ENCODE assay signal across 8 mouse cellular contexts in genomic region chr10:81408871-81409291, GRCm38 (mm10). TPM values are rescaled to one million over a fixed set of nuclear protein-coding genes. Genes with fewer than 3 reads are reported as not detected.
DNase-seq lines count a peak whose midpoint lies in the region; ATAC-seq lines count a peak whose summit lies in the region.

No protein-coding gene starts in this region.

- peaks cover 2% of the 10 kb centered on the region; the same call in 1 of the 2 replicates for H3K36me3 ChIP-seq in liver, embryonic 13.5 days

- peak overlapping the region; percentile 28; the same call in 1 of the 2 replicates for H3K4me2 ChIP-seq in liver, embryonic 13.5 days

- no peak overlapping the region for H3K4me3 ChIP-seq in liver, embryonic 13.5 days (replicated peaks)

- H3K9me3 ChIP-seq in liver, embryonic 13.5 days (replicated peaks), result no peaks in the 10 kb centered on the region

- whole genome bisulfite sequencing in liver, embryonic 13.5 days (ENCODE audit: insufficient replicate concordance), result 5% methylated on average over 9 of the region's 9 CpGs

- H3K27me3 ChIP-seq in liver, embryonic 13.5 days, result peaks cover 50% of the 10 kb centered on the region

- peak; percentile 32 for ATAC-seq in inflammation-experienced regulatory T-cells, adult 6 months
- peak; percentile 73 for ATAC-seq in liver, embryonic 13.5 days (ENCODE audit: low read depth)

- peak overlapping the region; percentile 45; the same call in 1 of the 2 replicates for H3K9ac ChIP-seq in liver, embryonic 13.5 days

- peaks cover 90% of the 10 kb centered on the region for H3K4me1 ChIP-seq in liver, embryonic 13.5 days (replicated peaks)

- peak; percentile 76 for DNase-seq in urinary bladder, postnatal 25 days (ENCODE audit: low spot score)
- DNase-seq in urinary bladder, postnatal 10 days (ENCODE audit: low spot score), result no peak
- DNase-seq in cerebellum, adult 9-11 months, result peak; percentile 80
- DNase-seq in gastrocnemius, adult 8-10 months (ENCODE audit: low spot score in 2 of 2), result peak; percentile 85 to 90
- peak; percentile 74 for DNase-seq in liver, embryonic 13.5 days
- DNase-seq in neural tube, embryonic 10.5 days (ENCODE audit: extremely low spot score, low spot score), result peak; percentile 81
- DNase-seq in urinary bladder, postnatal 4 days (ENCODE audit: low spot score in 2 of 2), result peak; percentile 68 to 78

- H3K27ac ChIP-seq in liver, embryonic 13.5 days, result peak overlapping the region; percentile 60

RNA-seq across cellular contexts. Expression of gene Smim24, which starts 16.0 kb away (rescaled TPM):
- total RNA-seq in gastrocnemius, adult 8-10 months (2022), result not detected
- polyA plus RNA-seq in inflammation-experienced regulatory T-cells, adult 6 months (2017; shearing (Covaris generic)), result 10 to 100 TPM in 1 of 3 experiments, 1 to 10 TPM in 2; 4.4 to 10.7 (median 9.8) TPM
- polyA plus RNA-seq in liver, embryonic 13.5 days (2015; fragmentation: Nextera tagmentation; extraction: Ambion mirVana), result 1.8 TPM in 2 replicates

RNA-seq across cellular contexts. Expression of gene Gm48552, which starts 20.1 kb away (rescaled TPM):
- total RNA-seq in gastrocnemius, adult 8-10 months (2022), result 1 to 10 TPM in 2 of 4 experiments, under 1 TPM in 1, not detected in 1; 0.43 to 1.1 (median 1.1) TPM
- 1 to 10 TPM in 1 of 3 experiments, not detected in 2; 3.1 TPM for polyA plus RNA-seq in inflammation-experienced regulatory T-cells, adult 6 months (2017; shearing (Covaris generic))
- 0.93 TPM in 1 of 2 replicates, not detected in the other for polyA plus RNA-seq in liver, embryonic 13.5 days (2015; fragmentation: Nextera tagmentation; extraction: Ambion mirVana)

RNA-seq across cellular contexts. Expression of gene Gm48551, which starts 24.6 kb away (rescaled TPM):
- total RNA-seq in gastrocnemius, adult 8-10 months (2022), result 1 to 10 TPM in 2 of 4 experiments, under 1 TPM in 2; 0.59 to 1.8 (median 1.1) TPM
- polyA plus RNA-seq in inflammation-experienced regulatory T-cells, adult 6 months (2017; shearing (Covaris generic)), result 1 to 10 TPM in 2 of 3 experiments, under 1 TPM in 1; 0.60 to 1.9 (median 1.1) TPM
- 0.86 and 0.89 TPM in 2 replicates for polyA plus RNA-seq in liver, embryonic 13.5 days (2015; fragmentation: Nextera tagmentation; extraction: Ambion mirVana)

RNA-seq across cellular contexts. Expression of gene Dohh, which starts 24.7 kb away (rescaled TPM):
- total RNA-seq in gastrocnemius, adult 8-10 months (2022), result 10 to 100 TPM; 46.5 to 50.1 (median 47.4) TPM
- polyA plus RNA-seq in inflammation-experienced regulatory T-cells, adult 6 months (2017; shearing (Covaris generic)), result 10 to 100 TPM in 2 of 3 experiments, 1 to 10 TPM in 1; 9.2 to 17.9 (median 10.9) TPM
- polyA plus RNA-seq in liver, embryonic 13.5 days (2015; fragmentation: Nextera tagmentation; extraction: Ambion mirVana), result 61.1 and 68.7 TPM in 2 replicates

RNA-seq across cellular contexts. Expression of gene Fzr1, which starts 30.6 kb away (rescaled TPM):
- total RNA-seq in gastrocnemius, adult 8-10 months (2022), result 10 to 100 TPM; 14.8 to 18.5 (median 16.6) TPM
- polyA plus RNA-seq in inflammation-experienced regulatory T-cells, adult 6 months (2017; shearing (Covaris generic)), result 10 to 100 TPM; 10.7 to 27.1 (median 13.4) TPM
- 89.5 and 94.1 TPM in 2 replicates for polyA plus RNA-seq in liver, embryonic 13.5 days (2015; fragmentation: Nextera tagmentation; extraction: Ambion mirVana)
